Mouse (Mus musculus): Measurements from ENCODE around the gene Sec16a. TPM values are rescaled to one million over a fixed set of nuclear protein-coding genes. Genes with fewer than 3 reads are reported as not detected.

The Sec16a gene
- total RNA-seq, 2 experiments from 2014 or later: 31.1 to 43.9 TPM

- no peak for ATAC-seq (ENCODE audit: poor library complexity, severe bottlenecking)
These were observed 3.3 kb downstream of the Sec16a start for GRCm38 (mm10) chr2:26441688-26442087.

- ATAC-seq (ENCODE audit: poor library complexity, severe bottlenecking): no peak
These were observed 3.8 kb downstream of the Sec16a start for GRCm38 (mm10) chr2:26441261-26441660.

- ATAC-seq (ENCODE audit: poor library complexity, severe bottlenecking): no peak
These were observed 5.3 kb downstream of the Sec16a start for GRCm38 (mm10) chr2:26439671-26440070.

GRCm38 (mm10) chr2:26438373-26438772, 6.6 kb downstream of the Sec16a start:
- ATAC-seq (ENCODE audit: poor library complexity, severe bottlenecking): no peak

GRCm38 (mm10) chr2:26437221-26437620, 7.8 kb downstream of the Sec16a start:
- no peak for ATAC-seq (ENCODE audit: poor library complexity, severe bottlenecking)

- no peak for ATAC-seq (ENCODE audit: poor library complexity, severe bottlenecking)
These were observed 10.0 kb downstream of the Sec16a start for GRCm38 (mm10) chr2:26434791-26435572.

GRCm38 (mm10) chr2:26429851-26430250, 15.2 kb downstream of the Sec16a start:
- ATAC-seq (ENCODE audit: poor library complexity, severe bottlenecking): no peak

- ATAC-seq (ENCODE audit: poor library complexity, severe bottlenecking): no peak
These were observed 20.5 kb downstream of the Sec16a start for GRCm38 (mm10) chr2:26424541-26424940.

GRCm38 (mm10) chr2:26423086-26423485, 21.9 kb downstream of the Sec16a start:
- ATAC-seq (ENCODE audit: poor library complexity, severe bottlenecking): no peak

GRCm38 (mm10) chr2:26421969-26422368, 23.0 kb downstream of the Sec16a start:
- ATAC-seq (ENCODE audit: poor library complexity, severe bottlenecking): no peak

GRCm38 (mm10) chr2:26418120-26418519, 26.9 kb downstream of the Sec16a start:
- ATAC-seq (ENCODE audit: poor library complexity, severe bottlenecking): no peak

GRCm38 (mm10) chr2:26417066-26417465, 27.9 kb downstream of the Sec16a start:
- no peak for ATAC-seq (ENCODE audit: poor library complexity, severe bottlenecking)

- ATAC-seq (ENCODE audit: poor library complexity, severe bottlenecking): no peak
These were observed 34.0 kb downstream of the Sec16a start for GRCm38 (mm10) chr2:26410931-26411411.

- ATAC-seq (ENCODE audit: poor library complexity, severe bottlenecking): no peak
These were observed 34.9 kb downstream of the Sec16a start for GRCm38 (mm10) chr2:26410091-26410490.

- ATAC-seq (ENCODE audit: poor library complexity, severe bottlenecking): no peak
These were observed 35.7 kb downstream of the Sec16a start for GRCm38 (mm10) chr2:26409362-26409761.

- ATAC-seq (ENCODE audit: poor library complexity, severe bottlenecking): peak; percentile 99
These were observed 36.3 kb downstream of the Sec16a start, which contains the start of gene Inpp5e for GRCm38 (mm10) chr2:26408515-26409356. Gene Inpp5e, minus strand, starts transcription at chr2:26409203.

- ATAC-seq (ENCODE audit: poor library complexity, severe bottlenecking): no peak
These were observed 41.7 kb downstream of the Sec16a start for GRCm38 (mm10) chr2:26403306-26403705.

GRCm38 (mm10) chr2:26402265-26402664, 42.8 kb downstream of the Sec16a start:
- ATAC-seq (ENCODE audit: poor library complexity, severe bottlenecking): no peak

- ATAC-seq (ENCODE audit: poor library complexity, severe bottlenecking): no peak
These were observed 44.0 kb downstream of the Sec16a start for GRCm38 (mm10) chr2:26401023-26401422.

- ATAC-seq (ENCODE audit: poor library complexity, severe bottlenecking): no peak
These were observed 44.7 kb downstream of the Sec16a start for GRCm38 (mm10) chr2:26400296-26400695.

- no peak for ATAC-seq (ENCODE audit: poor library complexity, severe bottlenecking)
These were observed 45.4 kb downstream of the Sec16a start for GRCm38 (mm10) chr2:26399647-26400046.

GRCm38 (mm10) chr2:26398978-26399377, 46.0 kb downstream of the Sec16a start:
- no peak for ATAC-seq (ENCODE audit: poor library complexity, severe bottlenecking)
